ENCODE assay signal across 8 mouse cellular contexts in the genomic region with DNA sequence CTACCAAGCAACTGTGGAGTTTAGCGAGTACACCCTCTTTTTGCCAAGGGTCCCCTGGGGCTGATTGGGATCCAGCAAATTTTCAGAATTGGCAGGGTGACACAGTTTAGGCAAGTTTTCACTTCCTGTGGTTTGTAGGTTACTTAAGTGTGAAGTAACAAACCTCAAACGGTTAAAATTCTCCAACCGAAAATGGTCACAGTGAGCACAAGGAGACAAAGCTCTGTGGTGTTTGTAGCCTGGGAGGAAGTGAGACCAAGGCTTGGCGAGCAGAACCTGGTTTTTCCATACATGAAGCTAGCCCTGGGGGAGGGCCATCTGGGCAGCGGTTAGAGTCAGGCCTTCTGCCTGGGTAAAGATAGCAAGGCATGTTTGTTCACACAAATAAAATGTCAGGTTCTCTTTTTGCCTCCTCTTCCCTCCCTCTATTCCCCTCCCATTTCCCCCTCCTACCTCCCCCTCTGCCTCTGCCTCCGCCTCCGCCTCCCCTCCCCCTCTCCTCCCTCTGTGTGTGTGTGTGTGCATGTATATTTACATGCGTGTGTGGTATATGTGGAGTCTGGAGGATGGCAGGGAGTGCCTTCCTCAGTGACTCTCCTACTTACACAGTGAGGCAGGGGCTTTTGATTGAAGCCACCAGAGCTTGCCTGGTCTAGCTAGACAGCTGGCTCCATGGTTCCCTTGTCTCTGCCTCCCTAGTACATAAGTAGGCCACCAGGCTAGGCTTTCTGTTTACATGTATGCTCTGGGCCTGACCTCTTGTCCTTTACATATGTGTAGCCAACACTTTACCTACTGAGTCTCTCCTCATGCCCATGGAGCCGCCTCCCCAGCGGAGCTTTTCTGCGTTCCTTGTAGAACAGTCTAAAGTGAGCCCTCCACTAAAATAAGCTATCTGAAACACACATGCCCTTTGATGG.
DNase-seq lines count a peak whose midpoint lies in the region; ATAC-seq and TF ChIP-seq lines count a peak whose summit lies in the region.

No protein-coding gene starts in this region.

- no peaks in the 10 kb centered on the region for H3K9me3 ChIP-seq in embryonic facial prominence, embryonic 13.5 days
- H3K9me3 ChIP-seq in liver, embryonic 13.5 days (replicated peaks), result no peaks in the 10 kb centered on the region
- no peaks in the 10 kb centered on the region for H3K9me3 ChIP-seq in hindbrain, postnatal 0 days (ENCODE audit: low read length)

- whole genome bisulfite sequencing in embryonic facial prominence, embryonic 13.5 days, result 50% methylated on average over 11 of the region's 11 CpGs
- WGBS in liver, embryonic 13.5 days (ENCODE audit: insufficient replicate concordance), result 22% methylated on average over 11 of the region's 11 CpGs
- 17% methylated on average over 11 of the region's 11 CpGs for WGBS in spleen, adult 2 months
- 72% methylated on average over 11 of the region's 11 CpGs for WGBS in hindbrain, postnatal 0 days

- no peak overlapping the region for H3K9ac ChIP-seq in embryonic facial prominence, embryonic 13.5 days
- no peak overlapping the region for H3K9ac ChIP-seq in liver, embryonic 13.5 days
- no peak overlapping the region for H3K9ac ChIP-seq in hindbrain, postnatal 0 days (replicated peaks; ENCODE audit: low read length)

- DNase-seq in heart, adult 8-10 months (ENCODE audit: low spot score), result peak; percentile 26
- DNase-seq in heart, postnatal 25 days (ENCODE audit: low spot score), result no peak
- peak; percentile 67 for DNase-seq in CD4-positive, CD25-positive, alpha-beta regulatory T cell, adult 2 months (ENCODE audit: low read depth, low spot score)
- peak; percentile 39 for DNase-seq in liver, embryonic 13.5 days
- peak; percentile 82 to 89 for DNase-seq in spleen, adult 2 months (ENCODE audit: low read depth in 1 of 2, low spot score in 2 of 2)
- DNase-seq in urinary bladder, postnatal 4 days (ENCODE audit: low spot score in 2 of 2), result no peak
- no peak for DNase-seq in hindbrain, postnatal 0 days (ENCODE audit: low spot score)

- H3K4me2 ChIP-seq in embryonic facial prominence, embryonic 13.5 days, result no peak overlapping the region
- H3K4me2 ChIP-seq in liver, embryonic 13.5 days, result no peak overlapping the region
- no peak overlapping the region for H3K4me2 ChIP-seq in hindbrain, postnatal 0 days (ENCODE audit: low read depth, low read length)

- H3K4me3 ChIP-seq in embryonic facial prominence, embryonic 13.5 days, result no peak overlapping the region
- no peak overlapping the region for H3K4me3 ChIP-seq in liver, embryonic 13.5 days (replicated peaks)
- no peak overlapping the region for H3K4me3 ChIP-seq in spleen, adult 2 months (ENCODE audit: extremely low read depth, insufficient read depth, insufficient read length)
- no peak overlapping the region for H3K4me3 ChIP-seq in hindbrain, postnatal 0 days (ENCODE audit: low read length)

- no peak for TF ChIP-seq POLR2A in spleen, adult 2 months (IDR thresholded peaks at IDR 0.05; ENCODE audit: low read depth, low read length)

- intact Hi-C loops in heart, postnatal 25 days (cut with DNase I), result no loop called here

- ATAC-seq in embryonic facial prominence, embryonic 13.5 days (ENCODE audit: insufficient number of reproducible peaks, insufficient read depth, low FRiP score, low TSS enrichment, low read depth), result no peak
- peak; percentile 73 for ATAC-seq in liver, embryonic 13.5 days (ENCODE audit: low read depth)
- no peak for ATAC-seq in hindbrain, postnatal 0 days

- H3K27ac ChIP-seq in embryonic facial prominence, embryonic 13.5 days, result 0 out of 2 replicates have a peak overlapping the region, but pooled peaks have one; percentile 48
- H3K27ac ChIP-seq in liver, embryonic 13.5 days, result peak overlapping the region; percentile 82
- peak overlapping the region; percentile 92 for H3K27ac ChIP-seq in spleen, adult 2 months (ENCODE audit: insufficient read depth, low read length)
- H3K27ac ChIP-seq in hindbrain, postnatal 0 days, result no peak overlapping the region

- no peaks in the 10 kb centered on the region for H3K27me3 ChIP-seq in embryonic facial prominence, embryonic 13.5 days
- H3K27me3 ChIP-seq in liver, embryonic 13.5 days, result no peaks in the 10 kb centered on the region
- H3K27me3 ChIP-seq in spleen, adult 2 months (ENCODE audit: control insufficient read depth, insufficient read depth, low read length), result no peaks in the 10 kb centered on the region
- no peaks in the 10 kb centered on the region for H3K27me3 ChIP-seq in hindbrain, postnatal 0 days (ENCODE audit: insufficient read depth, low read length)

- H3K36me3 ChIP-seq in embryonic facial prominence, embryonic 13.5 days, result no peaks in the 10 kb centered on the region
- no peaks in the 10 kb centered on the region for H3K36me3 ChIP-seq in liver, embryonic 13.5 days
- no peaks in the 10 kb centered on the region for H3K36me3 ChIP-seq in spleen, adult 2 months (ENCODE audit: control insufficient read depth, insufficient read depth, low read length)
- H3K36me3 ChIP-seq in hindbrain, postnatal 0 days (ENCODE audit: insufficient read depth, low read length), result no peaks in the 10 kb centered on the region

- no peak for TF ChIP-seq CTCF in spleen, adult 2 months (IDR thresholded peaks at IDR 0.05; ENCODE audit: extremely low read depth, insufficient read depth, insufficient read length, insufficient replicate concordance)
- no peak for TF ChIP-seq CTCF in hindbrain, postnatal 0 days (IDR thresholded peaks at IDR 0.05; ENCODE audit: low read depth)

- peaks cover 15% of the 10 kb centered on the region for H3K4me1 ChIP-seq in embryonic facial prominence, embryonic 13.5 days
- peaks cover 36% of the 10 kb centered on the region for H3K4me1 ChIP-seq in liver, embryonic 13.5 days (replicated peaks)
- peaks cover 28% of the 10 kb centered on the region; the same call in 1 of the 2 replicates for H3K4me1 ChIP-seq in spleen, adult 2 months (ENCODE audit: control insufficient read depth, insufficient read depth, insufficient read length)
- no peaks in the 10 kb centered on the region for H3K4me1 ChIP-seq in hindbrain, postnatal 0 days (ENCODE audit: insufficient read depth, low read length)

Comparison
In these comparisons a context has a peak if more than half of its experiments do, and no peak if none do; other contexts are left out.
1. DNase-seq: peak in heart, adult 8-10 months (single experiment), CD4-positive, CD25-positive, alpha-beta regulatory T cell, adult 2 months (single experiment), liver, embryonic 13.5 days (single experiment) and spleen, adult 2 months (2 of 2); none in heart, postnatal 25 days (single experiment), urinary bladder, postnatal 4 days (0 of 2) and hindbrain, postnatal 0 days (single experiment).